ENCODE assay signal across 9 mouse cellular contexts in the genomic region with DNA sequence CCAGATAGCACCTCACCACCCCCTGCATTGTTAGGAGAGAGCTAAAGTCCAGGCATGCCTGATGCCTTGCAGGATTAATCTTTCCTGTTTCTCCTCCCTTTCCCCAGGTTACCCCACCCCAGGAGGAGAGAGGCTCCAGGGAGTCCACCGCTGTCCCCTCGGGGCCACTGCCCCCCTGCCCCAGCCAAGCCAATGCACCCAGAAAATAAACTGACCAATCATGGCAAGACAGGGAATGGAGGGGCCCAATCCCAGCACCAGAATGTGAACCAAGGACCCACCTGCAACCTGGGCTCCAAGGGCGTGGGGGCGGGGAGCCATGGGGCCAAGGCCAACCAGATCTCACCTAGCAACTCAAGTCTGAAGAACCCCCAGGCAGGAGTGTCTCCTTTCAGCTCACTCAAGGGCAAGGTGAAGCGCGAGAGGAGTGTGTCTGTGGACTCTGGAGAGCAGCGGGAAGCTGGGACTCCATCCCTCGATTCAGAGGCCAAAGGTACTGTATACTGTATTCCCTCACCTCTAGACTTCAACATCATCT. TPM values are rescaled to one million over a fixed set of nuclear protein-coding genes. Genes with fewer than 3 reads are reported as not detected.
A peak's percentile ranks its signal among the peaks of the same experiment; 100 is the strongest.
DNase-seq lines count a peak whose midpoint lies in the region; ATAC-seq and TF ChIP-seq lines count a peak whose summit lies in the region.
"Had no signal": no experiment of that assay in that cellular context is flagged by ENCODE, and none has a peak within 500 bp of the region (broad histone marks: within the 10 kb centered on the region; RNA-seq: fewer than 3 reads in every experiment).

No protein-coding gene starts in this region.

- H3K36me3 ChIP-seq in lung, embryonic 15.5 days, result peaks cover 36% of the 10 kb centered on the region
- peaks cover 45% of the 10 kb centered on the region for H3K36me3 ChIP-seq in forebrain, embryonic 14.5 days (ENCODE audit: control insufficient read depth, insufficient read depth, low read length)
- H3K36me3 ChIP-seq in kidney, embryonic 16.5 days (ENCODE audit: insufficient read depth, low read length), result peaks cover 29% of the 10 kb centered on the region

- no peak for DNase-seq in lung, postnatal 25 days (ENCODE audit: low spot score)
- no peak for DNase-seq in forebrain, embryonic 14.5 days (ENCODE audit: low spot score)
- DNase-seq in c-Kit-positive CD71-positive TER-119-positive erythroid progenitor cells, embryonic 14.5 days (ENCODE audit: low spot score), result no peak
- no peak for DNase-seq in embryo, embryonic 10.5 days (ENCODE audit: low spot score)

- 31% methylated on average over 8 of the region's 8 CpGs for WGBS in lung, embryonic 15.5 days
- 44% methylated on average over 8 of the region's 8 CpGs for WGBS in forebrain, embryonic 14.5 days
- WGBS in kidney, embryonic 16.5 days, result 53% methylated on average over 8 of the region's 8 CpGs
- 64% methylated on average over 8 of the region's 8 CpGs for whole genome bisulfite sequencing in olfactory bulb, adult 2 months

- H3K27ac ChIP-seq in lung, embryonic 15.5 days, result peak overlapping the region; percentile 98
- H3K27ac ChIP-seq in forebrain, embryonic 14.5 days (ENCODE audit: low read depth, low read length), result peak overlapping the region; percentile 88; the same call in 1 of the 2 replicates
- peak overlapping the region; percentile 94; the same call in 1 of the 2 replicates for H3K27ac ChIP-seq in kidney, embryonic 16.5 days (ENCODE audit: low read length)
- H3K27ac ChIP-seq in olfactory bulb, adult 2 months (ENCODE audit: insufficient read depth, low read depth, low read length), result peak overlapping the region; percentile 75
- H3K27ac ChIP-seq: liver, embryonic 15.5 days had no signal

- no peaks in the 10 kb centered on the region for H3K27me3 ChIP-seq in lung, embryonic 15.5 days
- no peaks in the 10 kb centered on the region for H3K27me3 ChIP-seq in forebrain, embryonic 14.5 days (replicated peaks; ENCODE audit: control insufficient read depth, insufficient read depth, low read length)
- H3K27me3 ChIP-seq in kidney, embryonic 16.5 days (ENCODE audit: insufficient read depth, low read length), result no peaks in the 10 kb centered on the region

- no peak for TF ChIP-seq POLR2A in olfactory bulb, adult 2 months (IDR thresholded peaks at IDR 0.05; ENCODE audit: insufficient read depth, low read depth, low read length)

- peak overlapping the region; percentile 46; the same call in 1 of the 2 replicates for H3K4me3 ChIP-seq in lung, embryonic 15.5 days
- no peak overlapping the region for H3K4me3 ChIP-seq in forebrain, embryonic 14.5 days (ENCODE audit: low read depth, low read length)
- H3K4me3 ChIP-seq in kidney, embryonic 16.5 days (ENCODE audit: low read length), result 0 out of 2 replicates have a peak overlapping the region, but pooled peaks have one; percentile 48
- H3K4me3 ChIP-seq in olfactory bulb, adult 2 months (ENCODE audit: insufficient read depth, low read depth, low read length), result no peak overlapping the region
- H3K4me3 ChIP-seq: liver, embryonic 15.5 days had no signal

- no peak for TF ChIP-seq CTCF in olfactory bulb, adult 2 months (IDR thresholded peaks at IDR 0.05; ENCODE audit: insufficient read depth, low read depth, low read length)

- peak overlapping the region; percentile 81 for H3K4me2 ChIP-seq in lung, embryonic 15.5 days
- H3K4me2 ChIP-seq in forebrain, embryonic 14.5 days (ENCODE audit: low read length), result no peak overlapping the region
- peak overlapping the region; percentile 89; the same call in 1 of the 2 replicates for H3K4me2 ChIP-seq in kidney, embryonic 16.5 days (replicated peaks; ENCODE audit: low read depth, low read length)
- H3K4me2 ChIP-seq: liver, embryonic 15.5 days had no signal

- no peaks in the 10 kb centered on the region for H3K9me3 ChIP-seq in lung, embryonic 15.5 days
- H3K9me3 ChIP-seq in forebrain, embryonic 14.5 days (replicated peaks; ENCODE audit: control insufficient read depth, low read length), result no peaks in the 10 kb centered on the region
- no peaks in the 10 kb centered on the region for H3K9me3 ChIP-seq in kidney, embryonic 16.5 days (ENCODE audit: low read length)
- H3K9me3 ChIP-seq: liver, embryonic 15.5 days had no signal

- peaks cover 76% of the 10 kb centered on the region for H3K4me1 ChIP-seq in lung, embryonic 15.5 days
- H3K4me1 ChIP-seq in forebrain, embryonic 14.5 days (ENCODE audit: control insufficient read depth, insufficient read depth, low read length), result peaks cover 46% of the 10 kb centered on the region
- peaks cover 73% of the 10 kb centered on the region for H3K4me1 ChIP-seq in kidney, embryonic 16.5 days (ENCODE audit: insufficient read depth, low read length)
- H3K4me1 ChIP-seq in olfactory bulb, adult 2 months (ENCODE audit: control insufficient read depth, insufficient read depth, low read length), result peaks cover 54% of the 10 kb centered on the region

- no peak for ATAC-seq in lung, embryonic 15.5 days (ENCODE audit: borderline replicate concordance, extremely low read depth, low FRiP score, low TSS enrichment)
- ATAC-seq in forebrain, embryonic 14.5 days, result no peak
- no peak for ATAC-seq in kidney, embryonic 16.5 days (ENCODE audit: low FRiP score, low TSS enrichment)
- no peak for ATAC-seq in frontal cortex, adult (ENCODE audit: low TSS enrichment)

- H3K9ac ChIP-seq in lung, embryonic 15.5 days, result 0 out of 2 replicates have a peak overlapping the region, but pooled peaks have one; percentile 49
- peak overlapping the region; percentile 66; the same call in 1 of the 2 replicates for H3K9ac ChIP-seq in forebrain, embryonic 14.5 days (ENCODE audit: low read length)
- no peak overlapping the region for H3K9ac ChIP-seq in kidney, embryonic 16.5 days (replicated peaks; ENCODE audit: low read length)
- H3K9ac ChIP-seq: liver, embryonic 15.5 days had no signal

RNA-seq across cellular contexts. Expression of a gene that starts 18.1 kb away (rescaled TPM):
- 17.1 and 17.3 TPM in 2 replicates for polyA plus RNA-seq in lung, embryonic 15.5 days (2015; fragmentation: Nextera tagmentation; extraction: Ambion mirVana)
- 9.9 and 13.4 TPM in 2 replicates for polyA plus RNA-seq in forebrain, embryonic 14.5 days (2014; fragmentation: Nextera tagmentation; extraction: Ambion mirVana)
- 11.3 and 12.4 TPM in 2 replicates for polyA plus RNA-seq in kidney, embryonic 16.5 days (2015; fragmentation: Nextera tagmentation; extraction: Ambion mirVana)
- polyA plus RNA-seq in olfactory bulb, adult 2 months (2012; ENCODE audit: insufficient read depth, insufficient read length, low replicate concordance, missing spikeins), result not detected in 2 replicates

RNA-seq across cellular contexts. Expression of a gene that starts 45.9 kb away (rescaled TPM):
- polyA plus RNA-seq in lung, embryonic 15.5 days (2015; fragmentation: Nextera tagmentation; extraction: Ambion mirVana), result 1.3 and 1.5 TPM in 2 replicates
- polyA plus RNA-seq in forebrain, embryonic 14.5 days (2014; fragmentation: Nextera tagmentation; extraction: Ambion mirVana), result not detected in 2 replicates
- 3.4 and 7.6 TPM in 2 replicates for polyA plus RNA-seq in kidney, embryonic 16.5 days (2015; fragmentation: Nextera tagmentation; extraction: Ambion mirVana)
- not detected in 2 replicates for polyA plus RNA-seq in olfactory bulb, adult 2 months (2012; ENCODE audit: insufficient read depth, insufficient read length, low replicate concordance, missing spikeins)
- polyA plus RNA-seq: liver, embryonic 15.5 days had no signal

RNA-seq across cellular contexts. Expression of a gene that starts 59.8 kb away (rescaled TPM):
- not detected in 2 replicates for polyA plus RNA-seq in lung, embryonic 15.5 days (2015; fragmentation: Nextera tagmentation; extraction: Ambion mirVana)
- not detected in 2 replicates for polyA plus RNA-seq in forebrain, embryonic 14.5 days (2014; fragmentation: Nextera tagmentation; extraction: Ambion mirVana)
- polyA plus RNA-seq in kidney, embryonic 16.5 days (2015; fragmentation: Nextera tagmentation; extraction: Ambion mirVana), result not detected in 2 replicates
- polyA plus RNA-seq in olfactory bulb, adult 2 months (2012; ENCODE audit: insufficient read depth, insufficient read length, low replicate concordance, missing spikeins), result not detected in 2 replicates
- polyA plus RNA-seq: liver, embryonic 15.5 days had no signal

Comparison
In these comparisons a context has a peak if more than half of its experiments do, and no peak if none do; other contexts are left out.
1. H3K4me3 ChIP-seq: peak in lung, embryonic 15.5 days (single experiment) and kidney, embryonic 16.5 days (single experiment); none in forebrain, embryonic 14.5 days (single experiment) and olfactory bulb, adult 2 months (single experiment).
2. Peak in every context shown above with its lines, with median percentiles within 50 percentile points of each other: H3K27ac ChIP-seq.